Mouse (Mus musculus): ENCODE results near the gene Lrp1. TPM values are rescaled to one million over a fixed set of nuclear protein-coding genes. Genes with fewer than 3 reads are reported as not detected.
A peak's percentile ranks its signal among the peaks of the same experiment; 100 is the strongest.

Lrp1 gene
- polyA plus RNA-seq, 1 experiment from 2014 or later: 95.6 TPM

- H3K27ac ChIP-seq (ENCODE audit: low read length): no peak overlapping the region
- H3K4me1 ChIP-seq (ENCODE audit: control insufficient read depth, insufficient read depth, low read length): 0 out of 2 replicates have a peak, but pooled peaks cover 4% of the 10 kb centered on the region
- H3K36me3 ChIP-seq (ENCODE audit: control insufficient read depth, insufficient read depth, low read length): peaks cover 18% of the 10 kb centered on the region; the same call in 1 of the 2 replicates
- H3K9me3 ChIP-seq (replicated peaks; ENCODE audit: control insufficient read depth, low read length): no peaks in the 10 kb centered on the region
- H3K4me3 ChIP-seq (replicated peaks; ENCODE audit: low read length): no peak overlapping the region
- H3K9ac ChIP-seq (ENCODE audit: low read length): no peak overlapping the region
- 76% methylated on average over 16 of the region's 16 CpGs for WGBS
- H3K4me2 ChIP-seq (ENCODE audit: low read depth, low read length): no peak overlapping the region
- no peaks in the 10 kb centered on the region for H3K27me3 ChIP-seq (ENCODE audit: control insufficient read depth, insufficient read depth, low read length)
- ATAC-seq (ENCODE audit: insufficient read depth, low FRiP score): no peak
These were observed 34.1 kb upstream of the Lrp1 start for GRCm38 (mm10) chr10:127654970-127655579.

GRCm38 (mm10) chr10:127652906-127653638 is 32.1 kb upstream of the Lrp1 start:
- no peak overlapping the region; the same call in 1 of the 2 replicates for H3K4me3 ChIP-seq (replicated peaks; ENCODE audit: low read length)
- H3K27me3 ChIP-seq (ENCODE audit: control insufficient read depth, insufficient read depth, low read length): no peaks in the 10 kb centered on the region
- H3K36me3 ChIP-seq (ENCODE audit: control insufficient read depth, insufficient read depth, low read length): peaks cover 21% of the 10 kb centered on the region; the same call in 1 of the 2 replicates
- H3K9ac ChIP-seq (ENCODE audit: low read length): peak overlapping the region; percentile 19
- no peak for ATAC-seq (ENCODE audit: insufficient read depth, low FRiP score)
- H3K27ac ChIP-seq (ENCODE audit: low read length): peak overlapping the region; percentile 25; the same call in 1 of the 2 replicates
- H3K4me1 ChIP-seq (ENCODE audit: control insufficient read depth, insufficient read depth, low read length): no peaks in the 10 kb centered on the region
- H3K4me2 ChIP-seq (ENCODE audit: low read depth, low read length): peak overlapping the region; percentile 13; the same call in 1 of the 2 replicates
- no peaks in the 10 kb centered on the region for H3K9me3 ChIP-seq (replicated peaks; ENCODE audit: control insufficient read depth, low read length)
- WGBS: 42% methylated on average over 21 of the region's 21 CpGs

DNA sequence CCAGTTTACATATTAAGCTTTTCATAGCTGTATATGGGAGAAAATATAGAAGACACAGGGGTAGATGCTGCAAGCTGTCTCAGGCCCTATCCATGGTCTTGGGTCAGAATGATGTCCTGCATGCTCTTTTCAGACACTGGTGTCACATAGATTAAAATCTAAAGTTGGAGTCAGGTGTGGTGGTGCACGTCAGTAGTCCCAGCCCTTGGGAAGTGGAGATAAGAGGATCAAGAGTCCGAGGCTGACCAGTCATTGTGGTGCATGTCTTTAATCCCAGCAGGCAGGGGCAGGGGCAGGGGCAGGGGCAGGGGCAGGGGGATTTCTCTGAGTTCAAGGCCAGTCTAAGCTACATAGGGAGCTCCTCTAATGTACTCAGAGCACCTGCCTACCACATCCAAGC is 24.8 kb upstream of the Lrp1 start:
- H3K9ac ChIP-seq (ENCODE audit: low read length): no peak overlapping the region
- H3K36me3 ChIP-seq (ENCODE audit: control insufficient read depth, insufficient read depth, low read length): 0 out of 2 replicates have a peak, but pooled peaks cover 3% of the 10 kb centered on the region
- no peaks in the 10 kb centered on the region for H3K9me3 ChIP-seq (replicated peaks; ENCODE audit: control insufficient read depth, low read length)
- H3K27me3 ChIP-seq (ENCODE audit: control insufficient read depth, insufficient read depth, low read length): no peaks in the 10 kb centered on the region
- H3K4me1 ChIP-seq (ENCODE audit: control insufficient read depth, insufficient read depth, low read length): peaks cover 16% of the 10 kb centered on the region
- no peak overlapping the region for H3K4me2 ChIP-seq (ENCODE audit: low read depth, low read length)
- 70% methylated on average over 2 of the region's 2 CpGs for WGBS
- no peak overlapping the region for H3K4me3 ChIP-seq (replicated peaks; ENCODE audit: low read length)
- no peak overlapping the region for H3K27ac ChIP-seq (ENCODE audit: low read length)
- no peak for ATAC-seq (ENCODE audit: insufficient read depth, low FRiP score)

DNA sequence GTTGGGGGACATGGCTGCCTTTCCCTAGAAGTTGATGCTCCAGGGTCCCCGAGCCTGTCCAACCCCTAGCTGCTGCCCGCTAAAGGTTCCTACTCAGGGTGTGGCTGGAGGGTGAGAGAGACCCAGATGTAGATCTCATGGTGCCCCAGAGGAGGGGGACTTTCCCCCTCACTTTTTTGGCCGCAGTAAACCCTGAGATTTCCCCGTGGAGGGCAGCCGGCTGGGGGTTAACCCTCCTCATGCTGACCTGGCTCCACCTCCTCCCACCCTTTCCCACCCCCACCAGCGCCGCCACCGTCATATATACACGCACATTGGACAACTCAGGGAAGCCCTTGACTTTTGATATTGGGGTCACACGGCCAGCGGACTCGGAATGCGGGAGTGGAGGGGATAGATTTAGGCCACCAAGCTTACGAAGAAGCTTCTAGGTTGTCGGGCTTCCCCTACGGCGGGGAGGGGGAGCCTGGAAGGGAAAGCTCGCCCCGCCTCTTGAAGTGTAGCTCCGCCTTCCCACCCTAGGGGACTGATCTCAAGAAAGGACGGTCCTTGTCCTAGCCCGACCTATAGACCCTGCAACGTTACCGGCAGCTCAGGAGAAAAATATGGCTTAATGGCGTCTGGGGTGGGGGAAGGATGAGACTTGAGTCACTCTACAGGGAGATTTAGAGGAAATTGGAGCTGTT is 22.7 kb upstream of the Lrp1 start:
- H3K27me3 ChIP-seq (ENCODE audit: control insufficient read depth, insufficient read depth, low read length): no peaks in the 10 kb centered on the region
- H3K4me2 ChIP-seq (ENCODE audit: low read depth, low read length): peak overlapping the region; percentile 70
- WGBS: under 1% methylated on average over 25 of the region's 25 CpGs
- peak overlapping the region; percentile 63 for H3K4me3 ChIP-seq (replicated peaks; ENCODE audit: low read length)
- peak overlapping the region; percentile 98 for H3K27ac ChIP-seq (ENCODE audit: low read length)
- ATAC-seq (ENCODE audit: insufficient read depth, low FRiP score): peak; percentile 56
- peak overlapping the region; percentile 86 for H3K9ac ChIP-seq (ENCODE audit: low read length)
- no peaks in the 10 kb centered on the region for H3K36me3 ChIP-seq (ENCODE audit: control insufficient read depth, insufficient read depth, low read length)
- H3K9me3 ChIP-seq (replicated peaks; ENCODE audit: control insufficient read depth, low read length): no peaks in the 10 kb centered on the region
- peaks cover 16% of the 10 kb centered on the region for H3K4me1 ChIP-seq (ENCODE audit: control insufficient read depth, insufficient read depth, low read length)

DNA sequence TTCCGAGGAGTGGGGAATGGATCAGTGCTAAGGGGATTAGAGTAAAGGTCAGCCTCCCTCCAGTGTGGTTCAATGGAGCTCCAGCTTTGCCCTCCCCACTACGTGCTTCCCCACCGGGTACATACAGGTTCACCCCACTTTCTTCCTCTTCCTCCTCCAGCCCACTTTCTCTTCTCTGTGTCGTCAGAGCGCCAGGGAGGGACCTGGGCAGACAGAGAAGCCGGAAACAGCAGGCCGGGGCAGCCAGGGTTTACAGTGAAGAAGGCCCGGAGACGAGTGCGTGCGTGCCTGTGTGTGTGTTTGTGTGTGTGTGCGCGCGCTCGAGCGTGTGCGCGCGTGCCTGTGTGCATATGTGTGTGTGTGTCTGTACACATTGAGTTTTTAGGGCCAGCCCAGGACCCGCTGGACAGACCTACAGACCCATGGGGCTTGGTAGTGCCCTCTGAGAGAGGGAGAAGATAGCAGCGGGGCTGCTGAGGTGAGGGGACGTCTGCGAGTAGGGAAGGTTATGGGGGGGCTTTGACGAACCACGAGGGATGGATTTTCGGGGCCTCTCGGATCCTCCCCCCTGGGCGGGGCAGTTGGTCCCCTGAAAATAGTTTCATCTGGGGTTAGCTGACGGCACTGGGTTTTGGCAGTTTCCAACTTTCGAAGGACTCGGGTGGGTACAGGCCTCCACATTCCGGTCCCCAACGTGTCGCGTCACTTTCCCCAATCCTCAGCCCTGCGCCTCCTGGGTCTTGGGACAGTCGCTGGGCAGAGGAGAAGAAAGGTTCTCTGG is 22.0 kb upstream of the Lrp1 start, which contains the start of gene Stat6:
TSS of gene Stat6 (plus strand) at position 215 of the 781 bp plus-strand sequence.
- peaks cover 16% of the 10 kb centered on the region for H3K4me1 ChIP-seq (ENCODE audit: control insufficient read depth, insufficient read depth, low read length)
- WGBS: 4% methylated on average over 37 of the region's 37 CpGs
- no peaks in the 10 kb centered on the region for H3K27me3 ChIP-seq (ENCODE audit: control insufficient read depth, insufficient read depth, low read length)
- peak within 1 kb of the TSS; percentile 70 for H3K4me2 ChIP-seq (ENCODE audit: low read depth, low read length)
- peak; percentile 64 for ATAC-seq (ENCODE audit: insufficient read depth, low FRiP score)
- peak within 1 kb of the TSS; percentile 98 for H3K27ac ChIP-seq (ENCODE audit: low read length)
- H3K4me3 ChIP-seq (replicated peaks; ENCODE audit: low read length): peak within 1 kb of the TSS; percentile 63
- peak within 1 kb of the TSS; percentile 86 for H3K9ac ChIP-seq (ENCODE audit: low read length)
- no peaks in the 10 kb centered on the region for H3K9me3 ChIP-seq (replicated peaks; ENCODE audit: control insufficient read depth, low read length)
- H3K36me3 ChIP-seq (ENCODE audit: control insufficient read depth, insufficient read depth, low read length): no peaks in the 10 kb centered on the region

DNA sequence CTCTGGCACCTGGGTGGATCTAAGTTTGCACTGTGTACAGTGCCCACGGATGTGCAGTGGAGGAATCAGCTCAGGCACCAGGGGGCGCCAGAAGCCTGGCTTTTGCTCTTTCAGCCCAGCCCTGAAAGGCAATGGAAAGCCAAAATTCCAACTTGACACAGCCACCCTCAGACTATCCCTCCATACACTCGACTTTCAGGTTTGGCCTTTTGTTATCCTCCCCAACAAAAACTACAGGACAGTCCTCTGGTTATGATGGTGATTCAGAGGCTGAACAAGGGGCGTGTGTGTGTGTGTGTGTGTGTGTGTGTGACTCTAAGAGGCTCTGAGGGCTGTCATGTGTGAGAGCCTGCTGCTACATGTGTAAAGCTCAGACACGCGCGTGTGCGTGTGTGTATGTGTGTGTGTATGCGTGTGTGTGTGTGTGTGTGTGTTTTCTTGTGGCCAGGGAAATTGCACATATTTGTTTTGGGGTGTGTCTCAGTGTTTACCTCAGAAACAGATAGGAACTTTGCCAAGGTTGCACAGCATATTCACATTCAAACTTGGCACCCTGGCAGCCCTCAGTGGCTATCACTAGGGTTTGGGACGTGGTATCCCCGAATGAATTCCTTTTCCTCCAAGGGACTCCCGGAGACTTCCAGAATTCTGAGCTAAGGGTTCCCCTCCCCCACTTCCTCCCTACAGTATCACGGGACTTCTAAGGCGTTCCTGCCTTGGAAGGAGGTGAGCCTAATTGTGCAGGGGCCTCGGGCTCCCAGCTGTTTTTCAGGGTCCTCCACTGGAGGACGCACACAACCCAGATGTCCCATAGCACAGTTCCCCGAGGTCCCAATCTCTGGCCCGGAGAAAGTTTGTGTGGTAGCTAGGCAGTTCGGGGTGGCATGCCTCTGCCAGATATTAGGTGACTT is 21.2 kb upstream of the Lrp1 start:
- ATAC-seq (ENCODE audit: insufficient read depth, low FRiP score): peak; percentile 70
- Histone ChIP-seq H3K27ac (ENCODE audit: low read length) (peak overlapping the region; percentile 98), H3K9me3 (replicated peaks; ENCODE audit: control insufficient read depth, low read length) (no peaks in the 10 kb centered on the region), H3K4me2 (ENCODE audit: low read depth, low read length) (peak overlapping the region; percentile 70), H3K36me3 (ENCODE audit: control insufficient read depth, insufficient read depth, low read length) (no peaks in the 10 kb centered on the region), H3K9ac (ENCODE audit: low read length) (peak overlapping the region; percentile 86), H3K4me3 (replicated peaks; ENCODE audit: low read length) (peak overlapping the region; percentile 63), H3K27me3 (ENCODE audit: control insufficient read depth, insufficient read depth, low read length) (no peaks in the 10 kb centered on the region), H3K4me1 (ENCODE audit: control insufficient read depth, insufficient read depth, low read length) (peaks cover 16% of the 10 kb centered on the region)
- WGBS: 9% methylated on average over 19 of the region's 19 CpGs

DNA sequence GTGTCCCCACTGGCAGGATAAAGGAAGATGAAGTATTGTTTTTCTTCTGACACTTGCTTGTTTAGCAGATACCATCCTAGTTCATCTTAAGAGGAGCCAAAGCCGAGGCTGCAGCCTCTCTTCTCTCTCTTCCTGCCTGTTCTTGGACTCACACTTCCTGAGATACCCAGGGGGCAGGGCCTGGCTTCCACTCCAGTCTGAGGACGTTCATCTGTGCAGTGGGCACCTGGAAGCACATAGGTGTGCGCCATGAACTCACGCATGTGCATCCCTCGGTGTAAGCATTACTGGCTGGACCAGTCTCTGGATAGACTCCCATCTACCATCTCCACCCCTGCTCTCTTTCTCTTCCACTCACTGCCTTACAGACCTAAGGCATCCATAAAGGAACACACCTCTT is 19.5 kb upstream of the Lrp1 start:
- 62% methylated on average over 5 of the region's 5 CpGs for WGBS
- Histone ChIP-seq H3K36me3 (ENCODE audit: control insufficient read depth, insufficient read depth, low read length) (no peaks in the 10 kb centered on the region), H3K4me2 (ENCODE audit: low read depth, low read length) (no peak overlapping the region), H3K4me3 (replicated peaks; ENCODE audit: low read length) (no peak overlapping the region), H3K9ac (ENCODE audit: low read length) (no peak overlapping the region), H3K4me1 (ENCODE audit: control insufficient read depth, insufficient read depth, low read length) (peaks cover 16% of the 10 kb centered on the region), H3K9me3 (replicated peaks; ENCODE audit: control insufficient read depth, low read length) (no peaks in the 10 kb centered on the region), H3K27me3 (ENCODE audit: control insufficient read depth, insufficient read depth, low read length) (no peaks in the 10 kb centered on the region), H3K27ac (ENCODE audit: low read length) (peak overlapping the region; percentile 38; the same call in 1 of the 2 replicates)
- ATAC-seq (ENCODE audit: insufficient read depth, low FRiP score): no peak
